Mouse (Mus musculus) mouse embryonic stem cell (cell line): Measurements from ENCODE around the gene Zfp277.

ENCODE experiments used
- in situ Hi-C, 2 experiments: fragments of 300-500 bp; cut with MboI; formaldehyde crosslinking; loops; 1 replicate in 1 of 2; 3 replicates in 1 of 2; pipeline ENCODE4 v1.14.3; 2019 to 2020; ENCODE audit warnings: low sequenced_read_pairs in 2 of 2, low pct_unique_long_range_greater_than_20kb in 1 of 2, mixed read lengths in 1 of 2; ENCODE audit not compliant: unreplicated experiment in 1 of 2

Gene Zfp277

DNA sequence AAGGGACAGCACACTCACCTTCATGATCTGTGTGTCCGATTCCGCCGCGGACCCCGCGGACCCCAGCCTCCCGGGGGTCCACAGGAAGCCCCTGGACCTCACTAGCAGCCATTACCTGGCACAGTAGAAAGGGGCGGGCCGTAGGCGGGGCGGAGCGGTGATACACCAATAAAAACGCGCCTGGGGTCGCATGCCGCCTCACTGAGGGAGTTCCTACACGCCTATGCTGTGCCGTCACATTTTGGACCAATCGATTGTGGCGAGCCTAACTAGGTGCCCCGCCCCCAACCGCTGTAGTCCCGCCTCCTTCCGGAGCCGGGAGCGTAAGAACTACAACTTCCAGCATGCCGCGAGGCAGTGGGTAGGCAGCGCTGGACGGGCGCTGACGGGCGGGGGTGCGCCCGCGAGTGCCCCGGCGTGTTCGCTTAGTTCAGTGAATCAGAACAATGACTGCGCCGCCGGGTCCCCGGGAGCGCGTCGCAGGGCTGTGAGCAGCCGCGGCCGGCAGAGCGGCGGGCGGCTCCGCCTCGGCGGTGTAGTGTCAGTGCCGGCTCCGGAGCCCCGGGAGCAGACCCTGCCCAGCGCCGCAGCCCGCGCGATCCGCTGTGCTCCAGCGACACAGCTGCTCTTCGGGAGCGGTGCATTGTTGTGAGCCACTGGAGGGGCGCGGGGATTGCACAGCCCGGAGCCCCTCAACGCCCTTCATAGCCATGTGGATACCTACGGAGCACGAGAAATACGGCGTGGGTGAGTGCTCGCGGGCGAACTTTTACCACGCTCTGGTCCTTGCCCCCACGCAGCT lies at the start of gene Zfp277, which contains the start of gene Dock4:
Zfp277 (minus strand) TSS at position 255 of the 802 bp plus-strand sequence.
Dock4 (plus strand) TSS at position 305 of the 802 bp plus-strand sequence.
- in situ Hi-C loops, result no loop called here

DNA sequence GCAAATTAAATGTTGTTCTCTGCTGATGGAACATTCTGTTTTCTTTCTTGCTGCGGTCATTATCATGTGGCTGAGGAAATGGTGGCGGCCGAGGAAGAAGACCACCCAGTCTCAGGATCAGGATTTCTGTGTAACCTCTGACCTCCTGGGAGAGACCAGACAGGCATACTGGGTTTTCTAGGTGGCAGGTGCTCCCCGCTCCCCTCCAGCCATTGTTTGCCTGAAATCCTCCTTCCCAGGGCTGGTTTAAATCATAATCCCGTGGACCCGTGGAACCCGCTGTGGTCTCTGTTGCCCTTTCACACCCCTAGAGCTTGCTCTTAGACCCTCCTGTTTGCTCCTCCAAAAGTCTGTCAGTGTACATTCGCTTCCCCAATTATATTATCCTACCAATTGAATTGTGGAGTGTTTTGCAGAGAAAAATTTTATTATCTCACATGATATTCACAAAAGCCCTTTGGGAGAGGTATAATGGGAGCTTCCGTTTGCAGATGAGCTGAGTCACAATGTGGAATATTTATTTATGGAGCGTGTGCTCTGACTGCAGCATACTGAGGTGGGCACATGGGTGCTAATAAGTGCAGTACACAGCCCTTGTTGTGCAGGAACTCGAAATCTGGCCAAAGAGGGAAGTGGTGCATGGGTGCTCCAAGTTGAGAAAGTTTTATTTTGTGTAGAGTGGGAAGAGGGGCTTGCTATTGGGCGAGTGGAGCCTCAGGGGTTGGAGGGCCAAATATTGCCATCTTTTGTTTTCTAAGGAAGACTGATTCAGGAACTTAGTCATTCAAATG lies 40.5 kb upstream of the Zfp277 start:
- in situ Hi-C loops, result no loop called here

DNA sequence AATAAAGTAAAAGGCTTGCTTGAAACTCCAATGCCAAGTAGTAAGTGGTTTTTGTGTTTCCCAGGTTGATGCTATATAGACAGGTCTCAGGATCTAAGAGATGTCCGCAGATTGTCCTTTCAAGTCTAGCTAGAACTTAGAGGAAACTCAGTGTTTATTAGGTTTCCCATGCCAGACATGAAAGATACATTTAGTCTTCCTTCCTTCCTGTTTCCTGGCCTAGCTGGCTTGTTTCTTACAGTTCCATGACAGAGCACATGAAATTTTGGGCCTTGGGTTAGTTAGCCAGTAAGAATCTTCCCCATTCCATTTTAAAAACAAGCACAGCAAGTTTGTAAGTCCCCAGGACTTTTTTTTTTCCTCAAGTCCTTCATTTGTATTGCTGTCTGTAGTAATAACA lies 39.5 kb upstream of the Zfp277 start:
- in situ Hi-C loops, result no loop called here

DNA sequence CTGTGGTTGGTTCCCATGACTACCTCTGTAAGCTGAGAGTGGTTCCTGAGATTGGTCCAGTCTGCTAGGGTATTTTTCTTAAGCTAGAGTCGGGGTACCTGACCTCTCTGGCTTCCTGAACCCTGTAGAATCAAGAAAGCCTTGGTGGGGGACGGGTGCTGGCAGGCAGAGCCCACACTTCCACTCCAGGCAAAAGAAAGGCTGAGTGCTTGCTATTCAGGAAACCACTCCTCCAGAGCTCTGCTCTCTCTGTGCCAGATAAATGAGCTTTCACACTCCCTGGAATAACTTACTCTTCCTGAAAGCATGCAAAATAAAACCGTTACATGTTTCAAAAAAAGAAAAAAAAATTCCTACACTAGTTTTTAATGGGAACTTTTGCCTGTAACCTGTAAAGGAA lies 38.5 kb upstream of the Zfp277 start:
- in situ Hi-C loops, result no loop called here

DNA sequence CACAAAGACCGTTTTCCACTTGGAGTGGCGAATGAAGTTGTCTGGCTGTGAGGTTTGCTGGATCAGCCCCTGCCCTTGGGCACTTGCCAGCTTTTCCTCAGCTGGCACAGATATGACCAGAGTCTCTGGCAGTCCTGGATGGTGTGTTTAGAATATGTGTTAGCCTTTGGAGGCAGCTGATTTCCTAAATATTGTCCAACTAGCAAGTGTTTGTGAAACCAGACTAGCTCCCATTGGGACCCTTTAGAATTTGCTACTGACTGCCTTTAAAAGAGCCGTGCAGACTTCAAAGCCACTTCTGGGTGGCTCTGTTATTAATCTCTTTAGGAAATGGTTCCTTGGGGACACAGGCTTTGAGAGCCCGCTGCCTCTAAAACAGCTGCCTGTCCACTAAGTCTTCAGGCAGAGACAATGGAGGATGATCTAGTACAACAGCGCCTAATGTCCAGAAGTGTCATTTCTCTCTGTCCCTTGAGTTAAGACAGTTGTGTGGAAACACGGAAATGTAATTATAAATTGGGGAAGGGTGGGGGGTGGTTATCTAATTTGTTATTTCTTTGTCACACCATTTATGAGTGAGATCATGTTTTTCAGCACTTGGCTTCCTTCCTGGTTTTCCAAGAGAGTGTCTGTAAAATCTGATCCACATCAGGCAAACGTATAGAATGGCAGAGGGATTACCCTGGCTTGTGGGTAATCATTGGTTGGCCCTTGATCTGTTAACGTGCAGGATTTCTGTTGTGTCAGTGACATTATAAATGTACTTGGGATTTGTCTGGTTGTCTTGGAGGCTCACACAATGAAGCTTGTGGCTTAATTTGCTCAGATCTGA lies 32.1 kb upstream of the Zfp277 start:
- in situ Hi-C loops, result no loop called here

DNA sequence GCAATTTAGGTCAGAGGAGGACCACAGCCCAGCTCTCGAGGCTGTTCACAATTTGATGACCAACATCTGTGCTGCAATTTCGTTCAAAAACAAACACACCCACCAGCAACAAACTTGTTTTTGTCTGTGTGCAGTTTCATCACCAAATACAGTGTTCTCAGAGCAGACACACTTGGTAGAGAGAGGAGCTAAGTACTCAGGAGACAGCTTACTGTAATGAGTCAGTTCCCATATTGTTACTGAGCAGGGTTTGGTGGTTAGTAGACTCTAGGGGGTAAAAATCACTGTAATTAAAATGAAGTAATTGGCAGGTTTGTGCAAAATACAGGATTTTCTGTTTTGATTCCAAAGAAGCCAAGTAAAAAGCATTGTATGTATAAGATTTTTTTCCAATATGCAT lies 28.0 kb upstream of the Zfp277 start:
- in situ Hi-C loops, result no loop called here

DNA sequence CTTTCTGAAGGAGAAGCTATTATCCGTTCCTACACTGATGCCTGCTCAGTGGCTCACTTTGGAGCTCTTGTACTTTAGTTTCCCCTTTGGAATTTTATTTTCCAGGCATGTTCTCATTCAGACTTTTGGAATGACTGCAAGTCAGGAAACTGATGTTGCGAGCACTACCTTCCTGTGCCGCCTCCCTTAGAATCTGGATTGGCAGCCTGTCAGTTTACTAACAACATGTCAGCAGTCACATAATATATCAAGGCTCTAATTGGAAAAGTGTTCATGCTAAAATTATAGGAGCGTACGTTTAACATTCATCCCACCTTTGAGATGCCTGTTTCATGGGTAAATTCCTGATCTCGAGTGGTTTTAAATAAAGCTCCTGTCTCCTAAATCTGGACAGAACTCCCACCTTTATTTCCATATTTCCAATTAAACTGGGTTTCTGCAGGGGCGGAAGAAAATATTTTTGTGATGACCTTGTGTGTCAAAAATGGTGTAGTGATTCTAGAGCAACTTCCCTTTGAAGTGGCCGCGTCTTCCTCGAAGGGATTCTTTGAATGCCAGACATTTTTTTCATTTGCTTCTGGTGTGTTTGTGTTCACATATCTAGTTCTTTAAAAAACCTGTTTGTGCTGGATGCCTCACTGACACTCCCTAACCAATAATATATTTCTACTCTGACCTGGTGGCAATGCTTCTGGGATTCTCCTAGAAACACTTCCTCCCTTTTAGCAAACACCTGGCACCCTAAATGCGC lies 26.1 kb upstream of the Zfp277 start:
- in situ Hi-C loops, result no loop called here

DNA sequence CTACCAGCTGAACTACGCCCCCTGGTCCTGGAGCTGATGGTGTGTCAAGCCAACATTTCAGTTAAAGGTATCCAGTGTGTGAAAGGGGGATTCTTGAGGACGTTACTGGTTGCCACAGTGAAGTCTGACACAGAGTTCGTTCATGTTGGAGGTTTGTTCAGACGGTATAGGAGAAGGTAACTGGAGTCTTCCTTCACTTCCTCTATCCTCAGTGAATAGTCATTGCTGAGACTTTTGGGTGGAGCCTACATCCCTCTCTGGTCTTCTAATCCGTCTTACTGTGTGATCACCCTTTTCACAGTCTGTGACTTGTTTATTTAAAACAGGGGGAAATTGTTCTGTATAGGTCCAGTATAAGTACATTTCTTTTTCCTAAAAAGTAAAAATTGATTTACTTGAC lies 23.3 kb upstream of the Zfp277 start:
- in situ Hi-C loops, result no loop called here

DNA sequence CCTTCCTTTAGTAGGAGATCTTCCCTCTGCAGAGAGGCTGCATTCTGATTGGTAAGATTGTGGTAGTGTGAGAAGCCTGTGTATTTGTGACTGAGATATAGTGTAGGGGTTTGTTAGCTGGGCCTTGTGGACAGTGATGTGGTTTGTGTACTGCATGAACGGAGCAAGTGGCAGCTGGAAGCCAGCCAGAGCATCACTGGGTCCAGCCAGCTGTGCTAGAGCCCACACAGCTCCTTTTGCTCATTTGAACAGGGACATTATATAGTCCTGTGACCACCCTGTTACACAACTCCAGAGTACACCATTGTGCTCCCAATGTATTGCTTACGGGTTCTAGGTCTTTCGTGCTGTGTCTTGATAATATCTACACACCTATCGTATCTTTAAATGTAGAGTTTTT lies 22.5 kb upstream of the Zfp277 start:
- in situ Hi-C loops, result no loop called here

DNA sequence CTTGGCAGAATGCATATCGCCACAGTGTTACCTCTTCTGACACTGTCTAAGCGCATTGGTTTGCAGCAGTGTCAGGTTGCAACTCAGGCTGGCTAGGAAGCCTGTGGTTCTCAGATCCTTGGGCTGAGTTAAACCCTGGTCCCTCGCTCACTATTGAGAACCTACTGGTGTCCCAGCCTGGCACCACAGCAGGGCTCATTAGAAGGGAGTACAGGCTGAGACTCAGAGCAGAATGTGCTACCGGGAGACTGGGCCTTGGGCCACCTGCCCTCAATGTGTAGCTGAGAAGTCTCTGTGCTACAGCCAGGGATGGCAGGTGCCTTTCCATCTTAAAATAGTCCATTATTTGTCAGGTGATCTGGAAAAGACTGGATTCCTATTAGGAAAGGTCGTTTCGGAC lies 18.6 kb upstream of the Zfp277 start:
- in situ Hi-C loops, result no loop called here

DNA sequence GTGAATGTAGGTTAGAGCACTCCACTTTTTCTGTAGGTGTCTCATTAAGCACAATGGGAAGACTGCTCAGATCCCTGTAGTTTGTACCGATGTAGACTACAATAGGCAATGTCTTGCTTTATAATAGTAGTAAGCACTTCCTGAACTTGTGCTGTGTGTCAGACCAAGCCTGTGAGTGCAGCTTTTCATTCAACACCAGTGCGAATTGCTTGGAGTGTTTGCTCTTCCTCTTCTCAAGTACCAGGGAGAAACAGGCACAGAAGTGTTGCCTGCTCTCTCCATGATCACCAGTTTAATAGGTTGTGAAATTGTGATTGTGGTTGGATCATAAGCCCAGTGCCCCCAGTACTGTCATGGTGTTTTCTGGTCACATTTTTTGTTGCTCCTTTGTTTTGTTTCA lies 18.1 kb upstream of the Zfp277 start:
- in situ Hi-C loops, result no loop called here

DNA sequence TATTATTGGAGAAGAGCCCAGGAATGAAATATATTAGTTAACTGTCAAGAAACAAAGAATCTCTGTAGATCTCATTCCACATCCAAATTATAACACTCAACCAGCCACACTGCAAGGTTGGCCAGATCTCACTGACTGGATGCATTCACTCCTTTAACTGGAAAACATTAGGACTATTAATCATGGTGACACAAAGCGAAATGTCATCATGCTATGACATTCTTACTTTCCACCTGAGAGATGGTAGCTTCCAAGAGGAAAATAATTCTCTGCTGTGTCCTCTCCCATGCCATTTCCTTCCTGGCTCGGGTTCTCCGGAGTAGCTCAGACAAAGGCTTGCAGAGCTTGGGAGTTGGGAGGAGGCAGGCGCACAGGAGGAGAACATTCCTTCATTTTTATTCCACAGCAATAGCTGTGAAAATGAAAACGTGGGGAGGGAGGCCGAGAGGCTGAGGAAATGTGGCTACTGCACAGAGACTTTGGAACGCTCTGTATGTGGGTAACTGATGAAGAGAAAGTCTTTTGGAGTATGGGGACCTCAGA lies 17.1 kb upstream of the Zfp277 start:
- in situ Hi-C loops, result no loop called here

DNA sequence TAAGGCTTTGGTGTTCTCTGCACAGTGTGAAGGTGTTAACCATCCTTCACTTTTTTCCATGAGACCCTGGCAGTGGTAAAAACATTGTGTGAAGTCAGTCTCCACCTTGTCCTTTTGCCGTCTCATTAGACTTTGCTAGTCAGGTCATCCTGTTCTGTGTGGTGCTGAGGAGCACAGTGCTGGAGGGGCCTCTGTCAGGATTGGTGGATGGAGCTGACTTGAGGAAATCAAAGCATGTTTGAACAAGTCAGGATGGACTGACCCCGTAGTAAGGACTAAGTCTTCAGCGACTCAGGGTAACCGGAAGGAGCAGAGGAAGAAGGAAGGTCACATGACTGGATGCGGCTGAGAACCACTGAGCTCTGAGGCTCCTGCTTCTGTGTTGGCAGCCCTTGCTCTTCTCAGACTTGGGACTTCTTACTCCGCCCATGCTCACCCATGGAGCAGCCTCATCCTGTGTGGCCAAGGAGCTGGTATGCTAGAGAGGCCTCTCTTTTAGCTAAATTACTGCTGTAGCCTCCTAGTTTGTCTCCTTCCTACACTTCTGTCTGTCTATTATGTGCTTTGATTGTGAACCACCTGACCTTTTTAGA lies 14.1 kb upstream of the Zfp277 start:
- in situ Hi-C loops, result no loop called here

DNA sequence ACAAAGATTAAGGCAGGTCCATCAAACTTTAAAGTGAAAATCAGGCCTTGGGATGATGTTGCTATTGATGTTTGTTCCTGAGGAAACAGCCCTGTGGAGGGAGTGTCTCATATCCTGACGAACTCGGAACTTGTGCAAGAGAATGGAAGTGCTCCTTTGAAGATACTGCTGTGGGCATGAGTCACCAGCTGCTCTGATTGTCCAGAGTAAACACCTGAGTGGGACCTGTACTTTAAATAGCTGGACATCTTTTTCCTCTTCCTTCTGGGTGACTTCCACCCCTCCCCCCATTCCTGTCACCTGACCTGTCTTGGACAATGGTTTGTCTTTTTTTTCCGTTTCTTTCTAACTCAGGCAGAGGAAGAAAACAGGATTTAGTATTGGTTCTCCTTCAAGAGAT lies 13.3 kb upstream of the Zfp277 start:
- in situ Hi-C loops, result no loop called here

DNA sequence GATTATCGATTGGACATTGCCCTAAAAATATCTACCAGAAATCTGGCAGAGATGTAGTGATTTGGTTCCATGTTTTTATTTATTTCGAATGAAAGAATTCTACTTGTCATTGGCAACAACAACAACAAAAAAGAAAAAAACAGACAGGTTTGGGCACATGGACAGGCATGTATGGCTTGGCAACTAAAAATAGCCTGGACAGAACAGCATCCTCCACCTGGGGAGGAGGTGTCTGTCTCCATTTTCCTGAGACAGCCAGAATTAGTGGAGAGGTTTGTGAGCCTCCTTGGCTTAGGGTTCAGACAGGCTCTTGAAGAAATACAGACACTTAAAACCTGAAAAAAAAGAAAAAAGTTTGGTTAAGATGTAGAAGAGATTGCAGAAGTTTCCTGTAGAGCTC lies 10.8 kb upstream of the Zfp277 start:
- in situ Hi-C loops, result no loop called here

DNA sequence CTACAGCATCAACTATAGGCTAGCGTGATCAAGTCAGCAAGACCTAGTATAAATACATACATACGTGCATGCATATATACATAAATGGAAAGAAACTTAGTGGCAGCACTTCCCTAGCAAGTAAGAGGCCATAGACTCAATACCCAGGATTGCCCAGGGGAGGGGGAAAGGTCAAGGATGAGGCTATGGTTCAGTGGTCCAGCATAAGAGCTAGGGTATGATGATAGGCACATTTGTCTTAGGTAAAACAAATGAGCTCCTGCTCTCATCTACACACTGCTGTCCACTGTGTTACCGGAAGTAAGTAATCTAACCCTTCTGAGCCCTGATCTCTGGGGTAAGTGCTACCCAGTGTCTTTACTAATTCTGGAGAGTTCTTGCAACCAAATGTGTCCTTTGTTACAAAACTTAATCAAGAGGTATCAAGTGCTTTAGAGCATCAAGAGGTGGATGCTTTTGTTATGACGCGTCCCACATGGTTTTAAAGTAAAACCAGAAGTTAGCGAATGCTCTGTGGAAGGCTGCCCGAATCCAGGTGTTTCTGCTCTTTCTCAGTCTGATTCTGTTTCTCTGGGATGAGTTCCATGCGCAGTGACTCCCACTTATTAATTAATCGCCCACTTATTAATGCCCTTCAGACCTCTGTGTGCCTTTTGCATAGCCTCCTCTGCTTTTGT lies 3.6 kb upstream of the Zfp277 start:
- in situ Hi-C loops, result no loop called here

DNA sequence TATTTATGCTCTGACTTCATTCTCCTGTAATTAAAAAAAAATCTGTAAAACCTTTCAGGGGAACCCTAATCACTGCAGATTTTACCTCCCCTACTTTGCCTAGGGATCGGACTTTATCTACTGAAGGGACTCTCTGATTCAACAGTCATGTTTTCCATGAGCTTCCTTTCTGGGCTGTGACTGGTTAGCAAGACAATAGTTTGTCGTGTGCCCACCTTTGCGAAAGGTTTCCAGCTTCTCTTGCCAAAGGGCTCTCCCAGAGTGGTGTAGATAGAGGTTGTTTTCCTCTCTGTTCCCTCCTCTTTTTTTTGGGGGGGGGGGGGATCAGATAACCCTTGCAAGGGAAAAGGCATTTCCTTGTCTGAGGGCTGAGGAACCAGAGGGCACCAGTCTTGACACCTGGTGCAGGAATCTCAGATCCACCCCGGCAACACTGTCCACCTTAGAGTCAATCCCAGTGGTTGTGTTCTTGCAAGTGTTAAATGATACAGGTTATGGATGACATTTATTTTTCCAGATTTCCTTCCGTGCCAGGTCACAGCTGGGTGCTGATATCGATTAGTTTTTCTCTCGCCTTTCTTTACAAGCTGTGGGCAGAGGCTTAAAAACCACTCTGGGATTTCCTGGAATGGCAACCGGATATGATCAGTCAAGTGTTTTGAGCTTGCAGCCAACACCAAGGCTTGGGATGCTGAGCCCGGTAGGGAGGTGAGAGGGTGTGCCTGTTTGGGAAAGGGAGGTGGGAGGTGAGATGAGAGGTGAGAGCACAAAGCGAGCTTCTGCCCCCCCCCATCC lies 2.1 kb upstream of the Zfp277 start:
- in situ Hi-C loops, result no loop called here
